Mouse (Mus musculus) urinary bladder, postnatal 4 days (tissue): Measurements from ENCODE around the gene Abi1.
"Not testable (repeated sequence)": the region's sequence is repeated elsewhere in the genome, so short reads cannot be mapped to it uniquely, and the experiment has no call there.

ENCODE experiments used
- DNase-seq, 2 experiments: peaks; one replicate each; pipeline ENCODE4 v3.0.0; 2021 to 2022; ENCODE audit warnings: low spot score in 2 of 2

Abi1 gene

DNA sequence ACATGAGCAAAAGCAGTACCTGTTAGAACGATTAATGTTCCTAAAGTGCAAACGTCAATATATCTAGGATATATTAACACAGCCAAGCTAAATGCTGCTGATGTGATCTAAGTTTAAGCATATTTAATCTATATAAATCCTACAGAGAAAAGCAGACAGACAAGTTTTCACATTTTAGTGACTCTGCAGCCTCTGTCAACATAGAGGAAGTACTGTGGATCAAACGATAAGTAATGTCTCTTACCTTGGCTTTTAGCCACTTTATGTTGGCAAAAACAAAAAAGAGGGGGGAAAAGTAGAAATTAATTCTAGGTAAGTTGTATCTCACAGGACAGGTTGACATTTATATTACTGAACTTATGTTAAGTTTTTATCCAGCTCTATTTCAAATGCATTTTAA lies 77.1 kb downstream of the Abi1 start:
- DNase-seq = no peak

DNA sequence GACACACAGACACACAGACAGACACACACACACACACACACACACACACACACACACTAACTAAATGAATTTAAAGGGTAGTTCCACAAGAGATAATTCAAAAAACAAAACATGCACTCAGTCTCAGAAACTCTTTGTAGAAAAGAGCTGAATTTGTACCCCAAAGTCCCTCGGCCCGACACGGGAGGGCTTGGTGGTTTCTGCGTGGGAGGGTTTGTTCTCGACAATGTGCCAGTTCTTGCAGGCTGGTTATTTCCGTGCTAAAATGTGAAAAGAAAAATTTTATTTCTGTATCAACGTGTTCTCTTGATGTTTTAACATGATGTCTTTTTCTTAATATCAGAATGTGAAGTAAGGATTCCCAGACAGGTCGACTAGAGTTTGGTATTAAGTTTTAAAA lies 77.8 kb downstream of the Abi1 start:
- DNase-seq = no peak

DNA sequence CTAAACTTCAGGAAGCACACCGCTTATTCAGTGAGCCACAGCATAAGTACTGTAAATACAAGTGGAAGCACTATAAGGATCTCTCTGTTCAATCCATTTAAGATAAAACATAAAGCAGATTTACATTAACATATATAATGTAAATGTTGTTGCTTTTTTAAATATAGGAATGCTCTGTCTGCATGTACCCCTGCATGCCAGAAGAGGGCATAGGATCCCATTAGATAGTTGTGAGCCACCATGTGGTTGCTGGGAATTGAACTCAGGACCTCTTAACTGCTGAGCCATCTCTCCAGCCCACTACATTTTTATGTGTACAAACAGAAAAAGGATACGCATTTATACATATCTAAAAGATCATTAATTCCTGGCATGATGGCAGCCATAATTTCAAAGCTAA lies 78.4 kb downstream of the Abi1 start:
- no peak for DNase-seq

DNA sequence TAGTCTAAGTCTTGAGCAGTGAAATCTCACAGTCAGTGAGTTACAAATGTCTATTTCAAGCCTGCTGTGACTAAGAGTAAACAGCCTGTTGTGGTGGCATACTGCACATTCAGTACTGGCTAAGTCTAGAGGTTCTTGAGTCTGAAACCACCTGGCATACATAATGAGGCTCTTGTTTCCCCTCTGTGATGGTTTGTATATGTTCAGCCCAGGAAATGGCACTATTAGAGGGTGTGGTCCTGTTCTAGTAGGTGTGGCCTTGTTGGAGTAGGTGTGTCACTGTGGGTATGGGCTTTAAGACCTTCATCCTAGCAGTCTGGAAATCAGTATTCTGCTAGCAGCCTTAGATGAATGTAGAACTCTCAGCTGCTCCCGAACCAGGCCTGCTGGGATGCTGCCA lies 82.6 kb downstream of the Abi1 start:
- no peak for DNase-seq

DNA sequence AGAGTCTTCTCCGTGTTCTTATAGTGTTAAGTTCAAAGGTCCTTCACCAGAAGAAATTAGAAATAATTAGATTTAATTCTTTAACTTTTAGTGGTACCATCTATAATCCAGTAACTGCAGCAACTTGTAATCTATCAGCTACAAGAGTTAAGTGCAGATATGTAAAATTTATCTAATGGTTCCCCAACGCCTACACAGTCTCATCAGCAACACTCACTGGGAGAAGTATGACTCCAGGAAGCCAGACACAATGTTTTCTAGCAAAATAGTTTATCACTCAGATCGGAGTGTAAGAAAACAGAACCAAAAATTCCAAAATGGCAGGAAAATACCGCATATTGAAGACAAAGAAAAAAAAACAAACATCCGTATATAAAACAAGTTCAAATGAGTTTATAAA lies 84.1 kb downstream of the Abi1 start:
- DNase-seq = no peak

DNA sequence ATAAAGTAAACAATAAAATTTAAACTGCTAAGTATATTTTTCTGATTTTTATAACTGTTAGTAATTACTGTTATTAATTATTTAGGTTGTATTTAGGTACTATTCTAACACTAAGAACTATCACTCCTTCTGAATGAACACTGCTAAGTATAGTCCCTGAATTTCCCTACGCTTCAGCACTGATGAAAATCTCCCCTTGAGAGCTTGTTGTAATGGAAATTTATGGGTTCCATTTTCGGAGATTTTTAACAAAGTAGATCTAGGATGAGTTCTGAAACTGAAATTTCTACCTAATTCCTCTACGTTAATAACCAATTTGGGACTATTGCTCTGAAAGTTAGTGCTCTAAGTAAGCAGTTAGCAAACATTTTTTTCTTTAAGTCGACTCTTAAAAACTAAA lies 85.8 kb downstream of the Abi1 start:
- DNase-seq = no peak

DNA sequence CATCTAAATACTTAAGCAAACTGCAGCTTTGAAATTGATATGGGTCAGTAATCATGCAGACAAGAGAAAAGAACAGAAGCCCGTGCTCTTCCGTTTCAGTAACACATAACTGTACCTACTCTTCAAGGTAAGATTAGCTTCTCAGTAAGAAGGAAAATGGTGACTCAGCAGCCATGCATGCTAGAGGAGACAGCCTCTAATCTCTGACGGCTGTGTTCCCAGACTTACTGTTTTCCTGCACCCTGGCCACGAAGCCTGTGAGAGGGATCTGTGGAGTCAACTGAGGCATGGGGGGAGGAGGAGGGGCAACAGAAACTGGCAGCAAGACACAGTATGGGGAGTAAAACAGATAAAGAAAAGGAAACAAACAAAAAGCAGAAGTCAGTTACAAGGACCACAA lies 90.1 kb downstream of the Abi1 start:
- no peak for DNase-seq

DNA sequence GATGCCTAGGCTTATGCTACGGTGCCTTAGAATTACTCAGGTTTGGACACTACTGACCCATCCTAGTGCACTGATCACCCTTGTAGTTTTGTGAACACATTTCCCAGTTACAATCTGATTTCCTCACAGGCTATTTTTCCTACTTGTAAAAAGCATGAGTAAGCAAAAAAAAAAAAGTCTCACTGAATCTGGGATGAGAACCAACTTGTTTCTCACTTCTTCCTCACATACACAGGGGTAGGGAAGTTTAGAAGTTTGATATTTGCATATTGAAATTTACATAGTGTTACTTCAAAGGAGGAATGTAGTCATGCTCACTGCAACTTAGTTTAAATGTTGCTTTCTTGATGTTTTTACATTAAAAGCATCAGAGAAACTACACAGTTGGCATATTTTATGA lies 106.5 kb downstream of the Abi1 start:
- no peak for DNase-seq

DNA sequence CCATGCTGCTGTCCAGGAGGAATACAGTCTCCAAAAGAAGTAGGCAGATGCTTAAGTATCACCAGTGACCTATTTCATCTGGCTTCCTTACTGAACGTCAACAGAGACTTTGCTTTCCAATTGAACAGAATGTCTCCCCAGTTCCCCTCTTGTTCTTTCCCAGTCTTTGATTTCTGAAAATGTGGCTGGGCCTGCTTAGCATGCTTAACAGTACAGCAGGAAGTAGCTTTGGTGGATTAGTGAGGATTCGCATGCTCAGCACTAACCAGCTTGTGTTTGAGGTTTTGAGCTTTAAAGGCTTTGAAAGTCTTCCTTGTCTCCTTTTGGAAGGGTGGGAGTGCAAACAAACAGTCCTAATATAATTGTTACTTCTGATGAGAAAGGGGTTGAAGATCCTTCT lies 111.8 kb downstream of the Abi1 start:
- no peak for DNase-seq

DNA sequence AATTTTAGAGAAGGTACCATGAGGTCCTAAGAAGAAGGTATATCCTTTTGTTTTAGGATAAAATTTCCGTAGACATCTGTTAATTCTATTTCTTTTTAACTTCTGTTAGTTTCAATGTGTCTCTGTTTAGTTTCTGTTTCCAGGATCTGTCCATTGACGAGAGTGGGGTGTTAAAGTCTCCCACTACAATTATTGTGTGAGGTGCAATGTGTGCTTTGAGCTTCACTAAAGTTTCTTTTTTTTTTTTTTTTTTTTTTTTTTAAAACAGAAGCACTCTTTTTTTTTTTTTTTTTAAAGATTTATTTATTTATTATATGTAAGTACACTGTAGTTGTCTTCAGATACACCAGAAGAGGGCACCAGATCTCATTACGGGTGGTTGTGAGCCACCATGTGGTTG lies 114.1 kb downstream of the Abi1 start:
- not testable (repeated sequence) for DNase-seq

DNA sequence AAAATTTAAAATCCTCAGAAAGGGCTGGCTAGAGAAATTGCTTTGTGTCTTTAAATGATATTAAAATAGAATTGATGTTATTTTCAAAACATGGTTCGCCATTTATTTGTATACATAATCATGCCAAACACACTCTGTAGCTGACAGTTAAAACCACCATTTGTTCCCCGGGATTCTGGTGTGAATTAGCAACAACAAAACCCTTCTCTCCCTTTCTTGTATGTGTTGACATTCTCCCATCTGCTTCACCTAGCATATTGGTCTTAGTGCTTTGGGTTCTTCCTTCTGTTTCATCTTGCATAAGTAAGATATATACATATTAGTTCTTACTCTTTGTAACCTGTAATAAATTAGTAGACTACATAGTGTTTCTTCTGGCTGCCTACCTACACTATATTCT lies 121.4 kb downstream of the Abi1 start:
- no peak for DNase-seq

DNA sequence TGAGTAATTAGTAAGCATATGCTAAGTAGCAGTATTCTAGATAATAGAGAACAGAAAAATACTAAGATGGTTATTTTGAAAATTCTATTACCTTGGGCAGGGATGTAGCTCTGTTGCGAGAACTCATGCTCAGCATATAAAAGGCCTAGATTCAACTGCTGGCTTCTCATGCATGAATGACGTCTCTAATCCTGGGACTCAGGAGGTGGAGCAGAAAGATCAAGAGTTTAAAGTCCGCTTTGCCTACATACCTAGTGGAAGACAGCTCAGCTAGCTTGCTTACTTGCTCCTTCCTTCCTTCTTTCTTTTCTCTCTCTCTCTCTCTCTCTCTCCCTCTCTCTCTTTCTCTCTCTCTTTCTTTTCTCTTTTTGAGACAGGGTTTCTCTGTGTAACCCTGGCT lies 125.6 kb downstream of the Abi1 start:
- no peak for DNase-seq

DNA sequence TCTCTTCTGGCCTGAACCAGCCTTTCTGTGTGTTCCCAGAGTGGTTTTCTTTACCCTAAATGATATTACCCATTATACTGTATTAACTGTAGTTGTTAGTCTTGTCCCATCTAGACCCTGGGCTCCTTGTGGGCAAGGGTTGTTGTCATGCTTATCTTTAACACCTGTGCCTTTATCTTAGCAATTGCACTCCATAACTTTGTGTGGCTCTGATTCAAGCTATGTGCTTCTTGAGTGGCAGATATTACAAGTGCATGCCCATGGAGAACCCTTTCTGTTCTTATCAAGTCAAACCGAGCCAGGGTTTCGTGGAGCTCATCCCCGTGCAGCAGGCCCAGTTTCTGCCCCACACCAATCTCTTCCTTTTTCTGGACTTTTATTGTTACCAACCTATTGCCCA lies 136.1 kb downstream of the Abi1 start:
- no peak for DNase-seq

DNA sequence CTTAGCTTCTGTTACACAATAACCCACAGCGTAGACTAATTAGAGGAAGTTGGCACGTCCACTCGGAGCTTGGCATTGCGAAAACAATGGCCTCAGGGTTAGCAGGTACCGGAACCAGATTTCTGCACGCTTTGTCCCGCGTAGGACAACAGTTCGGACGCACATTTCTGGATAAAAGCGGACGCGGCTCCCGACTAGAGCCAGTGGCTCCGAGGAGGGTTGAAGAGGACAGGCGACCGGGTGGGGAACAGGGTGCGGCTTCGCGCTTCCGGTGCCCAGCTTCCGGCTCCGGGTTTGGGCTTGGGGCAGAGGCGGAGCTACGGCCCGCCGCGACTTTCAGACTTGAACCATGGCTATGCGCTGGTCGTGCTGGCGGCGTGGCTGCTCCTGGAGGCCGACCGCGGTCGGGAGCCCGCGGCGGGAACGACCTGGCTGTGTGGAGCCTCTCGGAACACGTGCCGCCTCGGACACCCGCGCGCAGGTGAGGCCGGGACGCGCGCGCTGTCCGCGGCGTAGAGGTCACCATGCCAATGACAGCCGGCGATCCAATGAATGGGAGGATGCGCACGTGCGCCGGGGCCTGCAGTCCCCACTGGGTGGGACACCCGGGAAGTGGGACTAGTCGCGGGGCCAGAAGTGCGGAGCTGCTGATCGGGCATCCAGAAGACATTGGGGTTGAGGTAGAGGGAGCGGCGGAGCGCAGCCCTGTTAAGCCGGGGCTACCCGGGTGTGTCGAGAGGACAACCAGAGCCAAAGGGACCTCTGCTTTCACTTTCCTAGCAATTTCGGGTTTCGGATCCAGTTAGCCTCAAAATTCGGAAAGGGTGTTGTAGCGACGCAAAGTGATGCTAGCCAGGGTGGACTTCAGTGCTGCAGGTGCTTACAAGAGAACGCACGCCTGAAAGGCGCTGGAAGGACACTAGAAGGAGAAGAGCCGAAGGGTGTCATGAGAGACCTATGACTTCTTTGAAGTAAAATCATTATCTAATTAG lies 144.5 kb downstream of the Abi1 start, which contains the start of gene Pdss1:
TSS of gene Pdss1 (plus strand) at position 241 of the 992 bp plus-strand sequence.
- peak; percentile 87 for DNase-seq

DNA sequence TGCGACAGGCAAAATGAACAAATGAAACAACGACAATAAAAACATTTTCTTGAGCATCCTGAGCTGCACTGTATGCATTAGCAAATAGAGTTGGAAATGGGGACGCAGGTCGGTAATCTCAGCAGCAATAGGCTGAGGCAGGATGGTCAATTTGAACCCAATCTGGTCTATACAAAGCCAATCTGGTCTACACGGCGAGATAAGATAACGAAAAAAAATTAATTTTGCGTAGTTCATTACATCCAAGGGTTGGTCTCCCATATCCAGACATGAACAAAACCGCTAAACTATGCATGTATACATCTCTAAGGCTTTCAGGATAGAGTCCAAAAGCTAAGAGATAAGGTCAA lies 145.1 kb downstream of the Abi1 start:
- DNase-seq = no peak
